Mouse (Mus musculus): ENCODE results near the gene Ltb.
"Not testable (repeated sequence)": the region's sequence is repeated elsewhere in the genome, so short reads cannot be mapped to it uniquely, and the experiment has no call there.

Ltb gene

GRCm38 (mm10) chr17:35225456-35225855, 31.2 kb downstream of the Ltb start:
- DNase-seq (ENCODE audit: low spot score), result no peak

- no peak for DNase-seq (ENCODE audit: low spot score)
Observed at GRCm38 (mm10) chr17:35226561-35227046, 32.4 kb downstream of the Ltb start.

GRCm38 (mm10) chr17:35231022-35231421, 36.8 kb downstream of the Ltb start:
- DNase-seq (ENCODE audit: low spot score), result no peak

GRCm38 (mm10) chr17:35232043-35232442, 37.8 kb downstream of the Ltb start:
- peak; percentile 86 for DNase-seq (ENCODE audit: low spot score)

GRCm38 (mm10) chr17:35232659-35233058, 38.4 kb downstream of the Ltb start:
- DNase-seq (ENCODE audit: low spot score), result no peak

GRCm38 (mm10) chr17:35233114-35233980, 39.1 kb downstream of the Ltb start, which contains the start of gene Atp6v1g2:
Gene Atp6v1g2, plus strand, starts transcription at chr17:35233660.
- no peak for DNase-seq (ENCODE audit: low spot score)

- DNase-seq (ENCODE audit: low spot score), result not testable (repeated sequence)
Observed at GRCm38 (mm10) chr17:35234090-35234489, 39.9 kb downstream of the Ltb start.

- DNase-seq (ENCODE audit: low spot score), result no peak
Observed at GRCm38 (mm10) chr17:35234903-35235302, 40.7 kb downstream of the Ltb start.

- DNase-seq (ENCODE audit: low spot score), result peak; percentile 83
Observed at GRCm38 (mm10) chr17:35235614-35236389, 41.6 kb downstream of the Ltb start, which contains the start of gene Nfkbil1. Gene Nfkbil1, minus strand, starts transcription at chr17:35235792.

GRCm38 (mm10) chr17:35236390-35236746, 42.1 kb downstream of the Ltb start:
- peak; percentile 99 for DNase-seq (ENCODE audit: low spot score)

- DNase-seq (ENCODE audit: low spot score), result no peak
Observed at GRCm38 (mm10) chr17:35236996-35237395, 42.8 kb downstream of the Ltb start.

- DNase-seq (ENCODE audit: low spot score), result no peak
Observed at GRCm38 (mm10) chr17:35237504-35237903, 43.3 kb downstream of the Ltb start.

- DNase-seq (ENCODE audit: low spot score), result no peak
Observed at GRCm38 (mm10) chr17:35239700-35240099, 45.5 kb downstream of the Ltb start.

- DNase-seq (ENCODE audit: low spot score), result no peak
Observed at GRCm38 (mm10) chr17:35240384-35241304, 46.4 kb downstream of the Ltb start.

- DNase-seq (ENCODE audit: low spot score), result peak; percentile 93
Observed at GRCm38 (mm10) chr17:35241305-35242014, 47.2 kb downstream of the Ltb start, which contains the start of gene Ddx39b. Gene Ddx39b, plus strand, starts transcription at chr17:35241746.

- DNase-seq (ENCODE audit: low spot score), result no peak
Observed at GRCm38 (mm10) chr17:35242015-35242941, 48.0 kb downstream of the Ltb start.

GRCm38 (mm10) chr17:35243086-35243485, 48.8 kb downstream of the Ltb start:
- DNase-seq (ENCODE audit: low spot score), result no peak

- DNase-seq (ENCODE audit: low spot score), result no peak
Observed at GRCm38 (mm10) chr17:35244999-35245398, 50.8 kb downstream of the Ltb start.

Measured in ovary, postnatal 14 days (tissue).